Mouse (Mus musculus): ENCODE data around the gene Hivep3.
A peak's percentile ranks its signal among the peaks of the same experiment; 100 is the strongest.

Gene Hivep3

DNA sequence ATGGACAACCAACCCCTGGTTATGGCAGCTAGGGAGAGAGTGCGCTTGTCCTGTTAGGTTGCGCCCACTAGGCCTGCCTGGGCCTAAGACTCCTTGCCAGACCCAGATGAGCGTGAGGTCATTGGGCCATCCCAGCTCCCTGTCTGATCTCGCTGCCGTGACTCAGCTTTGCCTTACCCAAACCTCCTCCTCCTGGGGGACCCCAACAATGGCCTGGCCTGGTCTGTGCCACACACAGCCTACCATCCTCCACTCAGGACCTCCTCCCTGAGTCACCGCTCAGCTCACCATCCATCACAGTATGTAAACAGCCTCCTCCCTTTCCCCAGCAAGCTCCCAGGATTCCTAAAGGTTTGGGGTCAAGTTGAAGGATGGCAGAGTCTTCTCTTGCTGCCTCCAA, 418.3 kb downstream of the Hivep3 start:
- no peaks in the 10 kb centered on the region for H3K36me3 ChIP-seq (ENCODE audit: insufficient read depth, low read length)
- peaks cover 23% of the 10 kb centered on the region for H3K4me1 ChIP-seq (replicated peaks; ENCODE audit: low read depth, low read length)
- no peak for TF ChIP-seq NANOG (IDR thresholded peaks at IDR 0.05; ENCODE audit: borderline replicate concordance, low read length)
- TF ChIP-seq POU5F1 (IDR thresholded peaks at IDR 0.05; ENCODE audit: borderline replicate concordance, low read length) = no peak
- TF ChIP-seq CTCF (conservative IDR thresholded peaks at IDR 0.05; ENCODE audit: low read length) = no peak
- peaks cover 53% of the 10 kb centered on the region for H3K27me3 ChIP-seq (ENCODE audit: insufficient read depth, low read length)
- no peak overlapping the region for H3K4me3 ChIP-seq (replicated peaks; ENCODE audit: low read length)
- H3K9me3 ChIP-seq (ENCODE audit: low read length) = peaks cover 7% of the 10 kb centered on the region

DNA sequence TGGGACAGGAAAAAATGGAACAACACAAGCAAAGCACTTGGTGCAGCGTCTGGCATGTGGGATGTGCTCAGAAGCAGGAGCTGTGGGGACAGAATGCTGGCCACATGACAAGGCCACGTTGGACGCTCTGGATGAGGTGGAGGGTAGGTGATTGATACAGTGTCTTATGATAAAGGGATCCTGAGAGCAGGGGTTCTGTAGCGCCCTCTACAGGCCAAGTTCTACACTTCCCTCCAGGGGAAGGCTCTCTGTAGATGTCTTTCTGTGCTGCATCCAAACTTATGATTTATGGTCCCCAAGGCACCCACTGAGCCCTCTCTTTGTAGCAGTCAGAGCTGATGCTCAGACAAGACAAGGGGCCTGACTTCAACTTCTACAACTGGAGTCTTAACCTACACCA, 419.1 kb downstream of the Hivep3 start:
- Histone ChIP-seq H3K9me3 (ENCODE audit: low read length) (peaks cover 7% of the 10 kb centered on the region), H3K27me3 (ENCODE audit: insufficient read depth, low read length) (peaks cover 57% of the 10 kb centered on the region), H3K36me3 (ENCODE audit: insufficient read depth, low read length) (no peaks in the 10 kb centered on the region), H3K4me1 (replicated peaks; ENCODE audit: low read depth, low read length) (peaks cover 29% of the 10 kb centered on the region), H3K4me3 (replicated peaks; ENCODE audit: low read length) (no peak overlapping the region)
- TF ChIP-seq CTCF (conservative IDR thresholded peaks at IDR 0.05; ENCODE audit: low read length) = peak; percentile 62
- TF ChIP-seq NANOG (IDR thresholded peaks at IDR 0.05; ENCODE audit: borderline replicate concordance, low read length) = no peak

DNA sequence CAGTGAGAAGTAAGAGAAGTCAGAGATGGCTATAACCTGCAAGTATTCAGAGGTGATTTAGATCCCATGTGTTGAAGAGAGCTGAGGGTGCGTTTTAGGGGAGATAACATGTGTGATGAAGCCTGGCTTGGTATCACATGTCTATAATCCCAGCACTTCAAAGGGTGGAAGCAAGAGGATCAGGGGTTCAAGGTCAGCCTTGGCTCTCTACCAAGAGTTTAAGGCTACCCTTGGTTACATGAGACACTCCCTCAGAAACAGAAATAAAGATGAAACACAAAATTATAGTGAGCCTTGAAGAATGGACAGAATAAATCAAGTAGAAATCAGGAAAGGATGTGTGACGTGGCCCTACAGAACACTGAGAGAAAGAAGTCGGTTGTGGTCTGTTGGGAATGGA, 420.2 kb downstream of the Hivep3 start:
- no peaks in the 10 kb centered on the region for H3K36me3 ChIP-seq (ENCODE audit: insufficient read depth, low read length)
- H3K4me1 ChIP-seq (replicated peaks; ENCODE audit: low read depth, low read length) = peaks cover 31% of the 10 kb centered on the region
- H3K27me3 ChIP-seq (ENCODE audit: insufficient read depth, low read length) = peaks cover 54% of the 10 kb centered on the region
- TF ChIP-seq CTCF (conservative IDR thresholded peaks at IDR 0.05; ENCODE audit: low read length) (no peak), POU5F1 (IDR thresholded peaks at IDR 0.05; ENCODE audit: borderline replicate concordance, low read length) (no peak), NANOG (IDR thresholded peaks at IDR 0.05; ENCODE audit: borderline replicate concordance, low read length) (no peak)
- no peak overlapping the region for H3K4me3 ChIP-seq (replicated peaks; ENCODE audit: low read length)
- peaks cover 7% of the 10 kb centered on the region for H3K9me3 ChIP-seq (ENCODE audit: low read length)

DNA sequence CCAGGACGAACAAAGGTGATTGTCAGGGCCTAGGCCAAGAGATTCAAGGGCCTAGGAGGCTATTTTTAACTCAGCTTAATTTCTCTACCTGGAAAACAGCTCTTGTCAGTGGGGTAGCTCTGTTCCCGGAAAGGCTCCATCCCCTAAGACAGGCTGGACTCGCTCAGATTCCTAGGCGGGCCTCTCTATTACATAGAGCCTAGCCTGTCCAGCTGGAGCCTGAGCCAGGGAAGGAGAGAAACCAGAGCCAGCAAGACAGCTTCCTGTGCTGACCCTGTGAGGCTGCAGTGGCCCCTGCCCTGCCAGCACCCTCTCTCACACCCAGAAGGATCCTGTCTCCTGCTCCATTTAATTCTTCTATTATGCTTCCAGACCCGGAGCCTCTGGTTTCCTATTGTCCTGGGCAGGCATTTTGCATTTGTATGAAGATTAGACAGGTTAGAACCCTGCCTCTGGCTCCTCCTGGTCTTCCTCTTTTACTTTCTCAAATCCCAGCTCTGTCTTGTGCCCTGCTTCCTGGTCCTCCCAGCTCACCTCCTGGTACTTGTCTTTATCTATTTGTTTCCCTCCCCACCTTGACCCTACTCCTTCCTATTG, 425.2 kb downstream of the Hivep3 start:
- Histone ChIP-seq H3K4me1 (replicated peaks; ENCODE audit: low read depth, low read length) (peaks cover 68% of the 10 kb centered on the region), H3K9me3 (ENCODE audit: low read length) (peaks cover 4% of the 10 kb centered on the region), H3K27me3 (ENCODE audit: insufficient read depth, low read length) (peaks cover 61% of the 10 kb centered on the region), H3K36me3 (ENCODE audit: insufficient read depth, low read length) (no peaks in the 10 kb centered on the region), H3K4me3 (replicated peaks; ENCODE audit: low read length) (peak overlapping the region; percentile 29; the same call in 1 of the 2 replicates)
- TF ChIP-seq CTCF (conservative IDR thresholded peaks at IDR 0.05; ENCODE audit: low read length) (no peak), NANOG (IDR thresholded peaks at IDR 0.05; ENCODE audit: borderline replicate concordance, low read length) (no peak), POU5F1 (IDR thresholded peaks at IDR 0.05; ENCODE audit: borderline replicate concordance, low read length) (no peak)

DNA sequence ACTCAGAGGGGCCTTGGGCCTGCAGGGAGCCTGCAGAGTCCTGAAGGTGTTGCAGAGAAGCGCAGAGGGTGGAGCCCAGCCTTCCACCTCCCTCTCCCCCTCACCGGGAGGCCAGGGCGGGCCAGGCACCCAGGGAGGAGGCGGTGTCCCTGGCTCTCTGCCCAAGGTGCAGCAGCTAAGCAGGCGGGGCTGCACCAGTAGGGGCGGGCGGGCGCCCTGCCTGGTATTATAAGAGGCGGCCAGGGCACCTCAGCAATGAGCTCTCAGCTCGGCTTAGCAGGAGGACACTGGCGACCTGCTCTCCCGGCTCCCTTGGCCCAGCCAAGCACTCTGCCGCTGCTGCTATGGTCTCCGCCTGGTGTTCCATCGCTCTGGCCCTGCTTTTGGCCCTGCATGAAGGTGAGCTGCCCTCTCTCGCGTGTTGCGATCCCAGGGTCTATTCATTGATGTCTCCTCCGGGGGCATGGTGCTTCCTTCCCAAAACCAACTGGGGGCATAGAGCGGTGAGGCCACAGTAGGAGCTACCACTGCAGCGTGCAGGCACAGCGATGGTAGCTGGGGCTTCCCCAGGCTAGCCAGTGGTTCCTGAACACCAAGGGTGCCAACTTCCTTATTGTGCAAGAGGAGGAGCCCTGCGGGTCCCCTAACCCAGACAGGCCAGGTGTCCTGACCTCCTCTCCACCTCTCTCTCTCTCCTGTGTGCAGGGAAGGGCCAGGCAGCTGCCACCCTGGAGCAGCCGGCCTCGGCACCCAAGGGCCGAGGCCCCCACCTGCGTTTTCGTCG, 427.8 kb downstream of the Hivep3 start, which contains the start of gene Edn2:
Gene Edn2 (plus strand): TSS at position 41 of the 784 bp plus-strand sequence.
- Histone ChIP-seq H3K4me1 (replicated peaks; ENCODE audit: low read depth, low read length) (peaks cover 69% of the 10 kb centered on the region), H3K27me3 (ENCODE audit: insufficient read depth, low read length) (peaks cover 62% of the 10 kb centered on the region), H3K4me3 (replicated peaks; ENCODE audit: low read length) (peak within 1 kb of the TSS; percentile 69), H3K36me3 (ENCODE audit: insufficient read depth, low read length) (no peaks in the 10 kb centered on the region), H3K9me3 (ENCODE audit: low read length) (no peaks in the 10 kb centered on the region)
- TF ChIP-seq CTCF (conservative IDR thresholded peaks at IDR 0.05; ENCODE audit: low read length) (no peak), POU5F1 (IDR thresholded peaks at IDR 0.05; ENCODE audit: borderline replicate concordance, low read length) (no peak), NANOG (IDR thresholded peaks at IDR 0.05; ENCODE audit: borderline replicate concordance, low read length) (no peak)

DNA sequence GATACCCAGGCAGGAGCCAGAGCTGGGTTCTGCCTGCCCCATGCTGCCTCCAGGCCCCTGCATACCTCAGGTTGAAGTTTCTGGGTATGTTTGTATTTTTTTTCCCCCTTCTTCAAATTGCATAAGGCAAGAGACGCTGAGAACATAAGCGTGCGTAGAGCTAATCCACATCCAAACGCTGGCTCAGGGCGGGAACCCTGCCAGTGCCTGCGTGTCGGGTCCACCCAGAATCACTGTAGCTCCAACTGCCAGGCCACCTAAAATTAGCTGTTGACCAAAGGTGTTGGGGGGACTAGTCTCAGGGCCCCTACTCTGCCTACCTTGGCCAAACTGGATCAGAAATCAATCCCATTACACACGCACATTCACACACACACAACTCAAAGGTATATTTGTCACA, 429.0 kb downstream of the Hivep3 start:
- H3K36me3 ChIP-seq (ENCODE audit: insufficient read depth, low read length) = no peaks in the 10 kb centered on the region
- peaks cover 62% of the 10 kb centered on the region for H3K4me1 ChIP-seq (replicated peaks; ENCODE audit: low read depth, low read length)
- H3K9me3 ChIP-seq (ENCODE audit: low read length) = no peaks in the 10 kb centered on the region
- H3K4me3 ChIP-seq (replicated peaks; ENCODE audit: low read length) = no peak overlapping the region
- peaks cover 58% of the 10 kb centered on the region for H3K27me3 ChIP-seq (ENCODE audit: insufficient read depth, low read length)
- TF ChIP-seq POU5F1 (IDR thresholded peaks at IDR 0.05; ENCODE audit: borderline replicate concordance, low read length) (no peak), NANOG (IDR thresholded peaks at IDR 0.05; ENCODE audit: borderline replicate concordance, low read length) (no peak), CTCF (conservative IDR thresholded peaks at IDR 0.05; ENCODE audit: low read length) (no peak)

DNA sequence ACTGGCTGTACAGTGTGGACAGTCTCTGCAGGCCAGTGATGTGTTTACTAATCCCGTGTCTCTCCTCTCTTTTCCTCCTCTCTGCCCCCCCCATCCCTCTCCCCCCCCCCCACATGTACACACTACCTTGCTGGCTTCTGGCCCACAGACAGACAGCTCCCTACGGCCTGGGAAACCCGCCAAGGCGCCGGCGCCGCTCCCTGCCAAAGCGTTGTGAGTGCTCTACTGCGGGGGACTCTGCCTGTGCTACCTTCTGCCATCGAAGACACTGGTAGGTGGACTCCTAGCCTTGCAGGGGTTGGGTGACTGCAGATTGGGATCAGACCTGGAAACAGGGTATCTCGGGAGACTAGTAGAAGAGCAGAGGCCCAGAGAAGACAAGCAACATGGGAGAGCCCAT, 429.7 kb downstream of the Hivep3 start:
- peaks cover 56% of the 10 kb centered on the region for H3K4me1 ChIP-seq (replicated peaks; ENCODE audit: low read depth, low read length)
- no peaks in the 10 kb centered on the region for H3K36me3 ChIP-seq (ENCODE audit: insufficient read depth, low read length)
- peaks cover 52% of the 10 kb centered on the region for H3K27me3 ChIP-seq (ENCODE audit: insufficient read depth, low read length)
- TF ChIP-seq CTCF (conservative IDR thresholded peaks at IDR 0.05; ENCODE audit: low read length) (no peak), POU5F1 (IDR thresholded peaks at IDR 0.05; ENCODE audit: borderline replicate concordance, low read length) (no peak), NANOG (IDR thresholded peaks at IDR 0.05; ENCODE audit: borderline replicate concordance, low read length) (no peak)
- no peak overlapping the region; the same call in 1 of the 2 replicates for H3K4me3 ChIP-seq (replicated peaks; ENCODE audit: low read length)
- H3K9me3 ChIP-seq (ENCODE audit: low read length) = no peaks in the 10 kb centered on the region

DNA sequence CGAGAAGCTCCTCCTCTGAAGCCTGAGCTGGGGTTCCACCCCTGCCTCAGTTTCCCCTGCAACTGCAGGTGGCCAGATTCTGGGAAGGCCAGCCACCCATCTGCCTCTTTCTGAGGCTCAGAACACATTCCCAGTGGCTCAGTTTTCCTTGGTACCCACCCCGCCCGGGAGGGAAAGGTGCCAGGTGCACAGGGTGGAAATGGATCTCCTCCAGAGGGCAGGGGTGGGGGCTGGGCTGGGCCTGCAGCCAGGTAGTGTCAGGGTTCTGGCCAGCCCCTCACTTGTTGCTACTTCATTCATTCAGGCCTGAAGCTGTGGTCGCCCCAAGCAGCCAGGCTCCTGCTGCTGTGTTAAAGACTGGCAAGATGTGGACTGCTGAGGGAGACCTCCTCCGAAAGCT, 430.7 kb downstream of the Hivep3 start:
- TF ChIP-seq POU5F1 (IDR thresholded peaks at IDR 0.05; ENCODE audit: borderline replicate concordance, low read length) = no peak
- TF ChIP-seq CTCF (conservative IDR thresholded peaks at IDR 0.05; ENCODE audit: low read length) = no peak
- TF ChIP-seq NANOG (IDR thresholded peaks at IDR 0.05; ENCODE audit: borderline replicate concordance, low read length) = no peak
- Histone ChIP-seq H3K27me3 (ENCODE audit: insufficient read depth, low read length) (peaks cover 51% of the 10 kb centered on the region), H3K9me3 (ENCODE audit: low read length) (no peaks in the 10 kb centered on the region), H3K36me3 (ENCODE audit: insufficient read depth, low read length) (no peaks in the 10 kb centered on the region), H3K4me3 (replicated peaks; ENCODE audit: low read length) (no peak overlapping the region), H3K4me1 (replicated peaks; ENCODE audit: low read depth, low read length) (peaks cover 45% of the 10 kb centered on the region)
